Mouse (Mus musculus) heart, embryonic 12.5 days (tissue): ENCODE data around the gene Htra3. TPM values are rescaled to one million over a fixed set of nuclear protein-coding genes. Genes with fewer than 3 reads are reported as not detected.

Source experiments
- polyA plus RNA-seq: library from polyadenylated mRNA; unstranded; fragments of >200 nt; fragmentation: Nextera tagmentation; extraction: Ambion mirVana; gene quantifications from 2 replicates; pipeline ENCODE4 v1.2.1, GENCODE M21; 2016

Gene Htra3
- polyA plus RNA-seq, 1 experiment from 2014 or later = 4.3 TPM

Other genes with a start within 250 kb of the Htra3 start
- gene Cpz, start 154.1 kb downstream of the Htra3 start, polyA plus RNA-seq = 5.8 and 6.0 TPM in 2 replicates
- 5.1 and 5.7 TPM in 2 replicates for gene Trmt44, start 104.7 kb downstream of the Htra3 start, polyA plus RNA-seq
- gene Acox3, start 96.7 kb downstream of the Htra3 start, polyA plus RNA-seq = 10.6 and 12.4 TPM in 2 replicates
- gene Sh3tc1, start 60.2 kb upstream of the Htra3 start, polyA plus RNA-seq = 10.0 and 10.4 TPM in 2 replicates
- gene Ablim2, start 78.1 kb upstream of the Htra3 start, polyA plus RNA-seq = 3.8 and 3.9 TPM in 2 replicates
- gene Afap1, start 213.5 kb upstream of the Htra3 start, polyA plus RNA-seq = 30.5 and 33.1 TPM in 2 replicates